Mouse (Mus musculus) limb, embryonic 14.5 days (tissue): ENCODE measurements around the gene Rap1gap2. TPM values are rescaled to one million over a fixed set of nuclear protein-coding genes. Genes with fewer than 3 reads are reported as not detected.

Source experiments
- ATAC-seq: fragments of 200-750 bp; cut with Nextera tagmentation; 2 replicates; pipeline ENCODE4 v1.8.0; 2017; ENCODE audit warnings: low read depth, moderate number of reproducible peaks, moderate TSS enrichment; ENCODE audit not compliant: low FRiP score
- DNase-seq: peaks from one replicate; pipeline ENCODE4 v3.0.0-alpha.2; 2015; ENCODE audit warnings: low spot score
- H3K27ac ChIP-seq: fragments of 300-500 bp; sonication (generic); replicated peaks from 2 replicates; pipeline ENCODE4 v1.5.1; 2014; ENCODE audit warnings: low read depth, mild to moderate bottlenecking, low read length, moderate library complexity, mixed read lengths
- H3K27me3 ChIP-seq: fragments of 300-500 bp; sonication (generic); 2 replicates; pipeline ENCODE4 v1.6.1; 2014; ENCODE audit warnings: low read length, mixed read lengths; ENCODE audit not compliant: control insufficient read depth, insufficient read depth
- H3K36me3 ChIP-seq: fragments of 300-500 bp; sonication (generic); 2 replicates; pipeline ENCODE4 v1.6.1; 2014; ENCODE audit warnings: mild to moderate bottlenecking, low read length, moderate library complexity, mixed read lengths; ENCODE audit not compliant: control insufficient read depth, insufficient read depth
- H3K4me1 ChIP-seq: fragments of 300-500 bp; sonication (generic); 2 replicates; pipeline ENCODE4 v1.6.1; 2014; ENCODE audit warnings: antibody characterized with exemption, low read length, mixed read lengths; ENCODE audit not compliant: control insufficient read depth, insufficient read depth
- H3K4me2 ChIP-seq: fragments of 300-500 bp; sonication (generic); replicated peaks from 2 replicates; pipeline ENCODE4 v1.6.1; 2014; ENCODE audit warnings: low read depth, mild to moderate bottlenecking, low read length, moderate library complexity; ENCODE audit not compliant: severe bottlenecking
- H3K4me3 ChIP-seq: fragments of 300-500 bp; sonication (generic); replicated peaks from 2 replicates; pipeline ENCODE4 v1.5.1; 2014; ENCODE audit warnings: low read length
- H3K9ac ChIP-seq: fragments of 300-500 bp; sonication (generic); 2 replicates; pipeline ENCODE4 v1.6.1; 2014; ENCODE audit warnings: mild to moderate bottlenecking, low read depth, low read length, moderate library complexity; ENCODE audit not compliant: severe bottlenecking
- H3K9me3 ChIP-seq: fragments of 300-500 bp; sonication (generic); 2 replicates; pipeline ENCODE4 v1.6.1; 2016; ENCODE audit warnings: low read length; ENCODE audit not compliant: control insufficient read depth
- POLR2A ChIP-seq: fragments of 200-500 bp; IDR thresholded peaks from 2 replicates; pipeline ENCODE4 v1.8.0; 2012; ENCODE audit warnings: inconsistent platforms, mild to moderate bottlenecking, moderate library complexity, borderline replicate concordance; ENCODE audit not compliant: insufficient read depth, insufficient read length; ENCODE audit errors: extremely low read depth
- WGBS: fragments of 180-500 bp; shearing (Covaris S2); extraction: QIAGEN DNeasy Blood & Tissue Kit; methylation state at CpG from one replicate; pipeline ENCODE4 v1.1.7; 2014; 5-methylcytosine and 5-hydroxymethylcytosine counted together
- polyA plus RNA-seq, 2 experiments: library from polyadenylated mRNA; depleted of rRNA in 1 of 2; stranded (reverse) in 1 of 2; unstranded in 1 of 2; fragments of >200 nt; fragmentation: Nextera tagmentation in 1 of 2; extraction: Ambion mirVana in 1 of 2; gene quantifications; 2 replicates each; pipeline versions ENCODE4 v1.2.1 to v1.2.3; 2012 to 2014

Rap1gap2 gene
- polyA plus RNA-seq, 2 experiments: 1.1 to 4.1 TPM

GRCm38 (mm10) chr11:74610068-74610467 is 647 bp downstream of the Rap1gap2 start:
- Histone ChIP-seq H3K9ac (no peak overlapping the region), H3K9me3 (no peaks in the 10 kb centered on the region), H3K4me2 (no peak overlapping the region), H3K27me3 (peaks cover 24% of the 10 kb centered on the region), H3K4me1 (no peaks in the 10 kb centered on the region), H3K36me3 (no peaks in the 10 kb centered on the region), H3K27ac (no peak overlapping the region), H3K4me3 (no peak overlapping the region)
- 29% methylated on average over 5 of the region's 5 CpGs for WGBS
- DNase-seq: no peak
- no peak for TF ChIP-seq POLR2A
- ATAC-seq: no peak

DNA sequence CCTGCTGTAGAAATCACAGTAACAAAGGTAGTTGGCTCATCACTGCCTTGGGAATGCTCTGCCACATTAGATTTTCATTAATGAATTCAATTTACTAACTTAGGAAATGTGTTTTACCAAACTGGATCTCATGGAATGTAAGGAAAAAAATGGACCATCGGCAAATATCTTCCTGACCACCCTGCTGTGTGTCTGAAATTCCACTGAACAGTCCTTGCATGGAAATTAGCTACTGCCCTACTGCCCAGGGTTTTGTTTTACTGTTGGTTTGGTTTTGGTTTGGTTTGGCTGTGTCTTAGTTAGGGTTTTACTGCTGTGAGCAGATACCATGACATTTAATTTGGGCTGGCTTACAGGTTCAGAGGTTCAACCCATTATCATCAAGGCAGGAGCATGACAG is 8.4 kb downstream of the Rap1gap2 start:
- no peak overlapping the region for H3K27ac ChIP-seq

DNA sequence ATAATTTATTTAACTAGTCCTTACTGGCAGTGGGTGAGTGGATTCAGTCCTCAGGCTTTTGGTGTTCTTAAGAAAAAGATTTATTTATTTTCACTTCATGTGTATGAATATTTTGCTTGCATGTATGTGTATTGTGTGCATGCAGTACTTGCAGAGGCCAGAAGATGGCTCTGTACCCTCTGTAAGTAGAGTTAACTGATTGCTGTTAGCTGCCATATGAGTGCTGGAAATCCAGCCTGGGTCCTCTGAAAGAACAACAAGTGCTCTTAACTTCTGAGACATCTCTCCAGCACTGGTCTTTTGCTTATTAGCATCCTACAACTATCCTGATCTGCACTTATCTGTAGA is 12.8 kb downstream of the Rap1gap2 start:
- Histone ChIP-seq H3K4me1 (no peaks in the 10 kb centered on the region), H3K36me3 (no peaks in the 10 kb centered on the region), H3K27ac (no peak overlapping the region), H3K27me3 (no peaks in the 10 kb centered on the region), H3K9me3 (no peaks in the 10 kb centered on the region), H3K9ac (no peak overlapping the region), H3K4me3 (no peak overlapping the region), H3K4me2 (no peak overlapping the region)
- no peak for TF ChIP-seq POLR2A
- DNase-seq (no peak), ATAC-seq (no peak)

More for the DNA sequence above, 8.4 kb downstream of the Rap1gap2 start:
- H3K36me3 ChIP-seq: no peaks in the 10 kb centered on the region
- TF ChIP-seq POLR2A: no peak
- H3K4me1 ChIP-seq: no peaks in the 10 kb centered on the region
- H3K4me2 ChIP-seq: no peak overlapping the region
- no peaks in the 10 kb centered on the region for H3K9me3 ChIP-seq
- no peak overlapping the region for H3K4me3 ChIP-seq
- no peak overlapping the region for H3K9ac ChIP-seq
- WGBS: 88% methylated on average over 1 of the region's 1 CpGs
- ATAC-seq (no peak), DNase-seq (no peak)
- H3K27me3 ChIP-seq: no peaks in the 10 kb centered on the region

DNA sequence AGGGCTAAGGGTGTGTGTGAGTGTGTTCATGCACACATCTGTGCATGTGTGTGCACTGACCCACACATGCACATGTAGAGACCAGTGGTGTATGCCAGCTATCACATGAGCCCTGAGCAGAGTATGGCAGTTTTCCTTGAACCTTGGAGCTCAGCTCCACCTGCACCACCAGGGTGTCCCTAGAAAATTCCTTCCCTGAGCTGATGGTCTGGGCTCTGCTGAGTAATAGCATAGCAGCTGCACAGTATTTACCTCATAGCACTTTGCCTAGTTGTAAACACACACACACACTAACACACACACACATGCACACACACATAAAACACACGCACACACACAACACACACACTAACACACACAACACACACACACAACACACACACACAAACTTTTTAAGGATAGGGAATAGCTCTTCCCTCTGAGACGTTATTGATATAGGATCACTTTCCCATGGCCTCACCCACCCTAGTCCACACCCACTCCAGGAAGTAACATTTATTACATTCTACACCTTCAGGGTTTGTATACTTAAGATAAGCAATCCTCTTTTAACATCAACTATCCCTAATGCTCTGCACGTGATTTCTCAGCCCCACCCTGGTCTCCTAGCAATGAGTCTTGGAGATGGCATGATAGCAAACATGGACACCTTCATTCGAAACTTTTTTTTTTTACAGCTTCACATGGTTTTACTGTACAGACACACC is 13.3 kb downstream of the Rap1gap2 start:
- no peaks in the 10 kb centered on the region for H3K27me3 ChIP-seq
- no peaks in the 10 kb centered on the region for H3K36me3 ChIP-seq
- no peak overlapping the region for H3K4me3 ChIP-seq
- WGBS: 72% methylated on average over 4 of the region's 4 CpGs
- H3K9ac ChIP-seq: no peak overlapping the region
- H3K4me1 ChIP-seq: no peaks in the 10 kb centered on the region
- H3K27ac ChIP-seq: no peak overlapping the region
- H3K4me2 ChIP-seq: no peak overlapping the region
- ATAC-seq: no peak
- TF ChIP-seq POLR2A: no peak
- H3K9me3 ChIP-seq: no peaks in the 10 kb centered on the region
- DNase-seq: no peak

GRCm38 (mm10) chr11:74592246-74592645 is 18.5 kb downstream of the Rap1gap2 start:
- Histone ChIP-seq H3K4me3 (no peak overlapping the region), H3K4me2 (no peak overlapping the region), H3K4me1 (no peaks in the 10 kb centered on the region), H3K9me3 (no peaks in the 10 kb centered on the region), H3K27me3 (peaks cover 42% of the 10 kb centered on the region), H3K36me3 (no peaks in the 10 kb centered on the region), H3K9ac (no peak overlapping the region), H3K27ac (no peak overlapping the region)
- no peak for ATAC-seq
- TF ChIP-seq POLR2A: no peak
- DNase-seq: no peak
- WGBS: 84% methylated on average over 3 of the region's 3 CpGs
